Mouse (Mus musculus): ENCODE data around the gene Nxpe4. TPM values are rescaled to one million over a fixed set of nuclear protein-coding genes. Genes with fewer than 3 reads are reported as not detected.
A peak's percentile ranks its signal among the peaks of the same experiment; 100 is the strongest.

The Nxpe4 gene
- polyA plus RNA-seq, 1 experiment from 2014 or later = 8.6 TPM

DNA sequence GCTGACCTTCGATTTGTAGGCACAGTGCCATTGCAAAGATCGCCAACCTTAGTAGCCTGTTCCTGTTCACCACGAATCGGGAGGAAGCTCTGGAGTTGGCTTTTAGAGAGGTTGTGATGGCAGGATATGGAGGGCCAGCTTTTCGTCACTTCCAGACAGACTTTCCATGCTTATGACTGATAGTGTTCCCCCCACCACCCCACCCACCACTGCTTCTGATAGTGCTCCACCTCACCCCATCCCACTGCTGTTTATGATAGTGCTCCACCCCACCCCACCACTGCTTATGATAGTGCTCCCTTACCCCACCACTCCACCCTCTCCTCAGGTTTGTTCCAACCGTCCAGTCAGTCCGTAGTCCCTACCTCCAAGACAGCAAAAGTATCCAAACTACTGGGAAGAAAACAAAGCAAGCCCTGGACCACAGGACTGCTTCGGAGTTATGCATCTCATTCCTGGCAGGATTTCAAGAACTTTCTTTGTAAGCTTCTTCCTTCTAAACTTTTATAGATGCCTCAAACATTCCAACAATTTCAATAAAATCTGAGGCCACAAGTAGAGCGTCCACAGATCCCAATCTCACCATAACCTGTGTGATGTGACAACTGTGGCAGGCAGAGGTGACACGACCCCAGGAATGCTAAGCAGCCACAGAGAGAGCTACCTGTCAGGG is 179.0 kb downstream of the Nxpe4 start:
- H3K27me3 ChIP-seq (ENCODE audit: control insufficient read depth, insufficient read depth, low read length) = no peaks in the 10 kb centered on the region
- no peak overlapping the region for H3K4me2 ChIP-seq (ENCODE audit: low read depth, low read length)
- H3K9me3 ChIP-seq (replicated peaks; ENCODE audit: control insufficient read depth, low read length) = no peaks in the 10 kb centered on the region
- ATAC-seq (replicated peaks; ENCODE audit: insufficient number of reproducible peaks, low FRiP score, low TSS enrichment, low read depth) (no peak), DNase-seq (ENCODE audit: low spot score) (no peak)
- 86% methylated on average over 10 of the region's 10 CpGs for WGBS
- no peak overlapping the region for H3K9ac ChIP-seq (replicated peaks; ENCODE audit: low read length)
- no peaks in the 10 kb centered on the region for H3K36me3 ChIP-seq (replicated peaks; ENCODE audit: control insufficient read depth, insufficient read depth, low read depth, low read length)
- H3K4me3 ChIP-seq (ENCODE audit: low read depth, low read length) = no peak overlapping the region
- H3K4me1 ChIP-seq (ENCODE audit: control insufficient read depth, insufficient read depth, low read length) = no peaks in the 10 kb centered on the region
- H3K27ac ChIP-seq (replicated peaks; ENCODE audit: low read depth, low read length) = no peak overlapping the region

DNA sequence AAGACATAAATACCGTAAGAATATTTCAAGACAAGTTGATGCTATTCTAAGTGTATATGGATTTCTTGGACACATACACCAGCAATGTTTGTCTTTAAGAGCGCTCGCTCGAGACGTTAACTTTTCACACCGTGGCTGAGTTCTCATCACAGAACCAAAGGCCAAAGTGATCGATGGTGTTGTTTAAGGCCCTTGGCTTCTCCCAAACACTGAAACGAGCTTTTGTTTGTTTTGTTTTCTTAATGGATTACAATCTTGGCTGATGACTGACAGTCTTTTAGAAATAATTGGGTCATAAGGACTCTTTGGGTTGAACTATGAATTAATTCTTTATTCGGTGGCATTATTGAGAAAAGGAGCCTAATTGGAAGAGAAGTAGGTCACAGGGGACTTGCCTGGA is 183.6 kb downstream of the Nxpe4 start:
- ATAC-seq (replicated peaks; ENCODE audit: insufficient number of reproducible peaks, low FRiP score, low TSS enrichment, low read depth) (no peak), DNase-seq (ENCODE audit: low spot score) (no peak)
- Histone ChIP-seq H3K27ac (replicated peaks; ENCODE audit: low read depth, low read length) (no peak overlapping the region), H3K27me3 (ENCODE audit: control insufficient read depth, insufficient read depth, low read length) (no peaks in the 10 kb centered on the region), H3K4me3 (ENCODE audit: low read depth, low read length) (no peak overlapping the region), H3K9me3 (replicated peaks; ENCODE audit: control insufficient read depth, low read length) (no peaks in the 10 kb centered on the region), H3K9ac (replicated peaks; ENCODE audit: low read length) (no peak overlapping the region), H3K4me2 (ENCODE audit: low read depth, low read length) (no peak overlapping the region), H3K36me3 (replicated peaks; ENCODE audit: control insufficient read depth, insufficient read depth, low read depth, low read length) (no peaks in the 10 kb centered on the region), H3K4me1 (ENCODE audit: control insufficient read depth, insufficient read depth, low read length) (no peaks in the 10 kb centered on the region)
- WGBS = 81% methylated on average over 9 of the region's 9 CpGs

DNA sequence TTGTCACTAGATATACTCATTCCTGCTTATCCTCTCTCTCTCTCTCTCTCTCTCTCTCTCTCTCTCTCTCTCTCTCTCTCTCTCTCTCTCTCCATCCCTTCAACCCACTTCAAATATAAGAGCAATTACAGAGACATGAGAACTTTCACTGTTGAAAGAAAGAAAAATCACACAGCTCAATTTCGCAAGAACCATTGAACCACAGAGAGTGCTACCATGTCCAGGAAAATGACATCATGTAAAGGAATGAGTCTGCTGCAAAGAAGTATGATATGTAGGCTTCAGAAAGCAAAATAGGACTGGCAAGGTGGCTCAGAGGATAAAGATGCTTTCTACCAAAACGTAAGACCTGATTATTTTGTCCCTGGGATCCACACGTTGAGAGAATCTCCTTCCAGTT is 184.0 kb downstream of the Nxpe4 start:
- H3K36me3 ChIP-seq (replicated peaks; ENCODE audit: control insufficient read depth, insufficient read depth, low read depth, low read length) = no peaks in the 10 kb centered on the region
- DNase-seq (ENCODE audit: low spot score) = no peak
- no peaks in the 10 kb centered on the region for H3K9me3 ChIP-seq (replicated peaks; ENCODE audit: control insufficient read depth, low read length)
- no peak overlapping the region for H3K9ac ChIP-seq (replicated peaks; ENCODE audit: low read length)
- H3K4me2 ChIP-seq (ENCODE audit: low read depth, low read length) = no peak overlapping the region
- 85% methylated on average over 3 of the region's 3 CpGs for WGBS
- no peaks in the 10 kb centered on the region for H3K4me1 ChIP-seq (ENCODE audit: control insufficient read depth, insufficient read depth, low read length)
- no peak overlapping the region for H3K27ac ChIP-seq (replicated peaks; ENCODE audit: low read depth, low read length)
- no peaks in the 10 kb centered on the region for H3K27me3 ChIP-seq (ENCODE audit: control insufficient read depth, insufficient read depth, low read length)
- no peak overlapping the region for H3K4me3 ChIP-seq (ENCODE audit: low read depth, low read length)
- no peak for ATAC-seq (replicated peaks; ENCODE audit: insufficient number of reproducible peaks, low FRiP score, low TSS enrichment, low read depth)

DNA sequence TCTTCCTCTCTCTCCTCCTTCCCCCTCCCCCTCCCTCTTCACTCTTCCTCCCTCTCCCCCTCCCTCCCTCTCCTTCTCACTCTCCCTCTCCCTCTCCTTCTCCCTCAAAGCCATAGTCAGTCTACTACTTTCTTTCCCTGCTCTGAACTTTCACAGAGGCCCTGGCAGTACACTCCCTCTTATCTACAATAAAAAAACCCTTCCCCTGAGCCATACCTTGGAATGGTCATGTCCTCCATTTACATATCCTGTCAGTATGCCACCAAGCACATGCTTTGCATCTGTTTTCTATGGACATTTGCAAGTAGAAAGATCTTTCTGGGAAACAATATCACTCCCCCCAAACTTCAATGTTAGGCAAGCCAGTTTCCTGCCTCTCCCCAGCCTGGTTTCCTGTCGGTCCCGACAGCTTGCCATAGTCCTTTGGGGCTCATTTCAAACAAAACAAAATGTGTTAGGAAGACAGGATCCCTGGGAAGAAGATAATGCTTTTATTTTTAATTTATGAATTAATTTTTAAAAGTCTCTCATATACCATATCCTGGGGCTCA is 191.4 kb downstream of the Nxpe4 start, which contains the start of gene Nxpe2:
Gene Nxpe2, minus strand, starts transcription at position 307 of the 551 bp plus-strand sequence.
- no peak for DNase-seq (ENCODE audit: low spot score)
- no peak within 1 kb of the TSS for H3K4me3 ChIP-seq (ENCODE audit: low read depth, low read length)
- H3K9ac ChIP-seq (replicated peaks; ENCODE audit: low read length) = no peak within 1 kb of the TSS
- no peak within 1 kb of the TSS; the same call in 1 of the 2 replicates for H3K27ac ChIP-seq (replicated peaks; ENCODE audit: low read depth, low read length)
- ATAC-seq (replicated peaks; ENCODE audit: insufficient number of reproducible peaks, low FRiP score, low TSS enrichment, low read depth) = no peak
- WGBS = 43% methylated on average over 2 of the region's 2 CpGs
- no peak within 1 kb of the TSS for H3K4me2 ChIP-seq (ENCODE audit: low read depth, low read length)
- H3K4me1 ChIP-seq (ENCODE audit: control insufficient read depth, insufficient read depth, low read length) = no peaks in the 10 kb centered on the region; the same call in 1 of the 2 replicates
- no peaks in the 10 kb centered on the region for H3K27me3 ChIP-seq (ENCODE audit: control insufficient read depth, insufficient read depth, low read length)
- H3K9me3 ChIP-seq (replicated peaks; ENCODE audit: control insufficient read depth, low read length) = no peaks in the 10 kb centered on the region
- no peaks in the 10 kb centered on the region for H3K36me3 ChIP-seq (replicated peaks; ENCODE audit: control insufficient read depth, insufficient read depth, low read depth, low read length)

DNA sequence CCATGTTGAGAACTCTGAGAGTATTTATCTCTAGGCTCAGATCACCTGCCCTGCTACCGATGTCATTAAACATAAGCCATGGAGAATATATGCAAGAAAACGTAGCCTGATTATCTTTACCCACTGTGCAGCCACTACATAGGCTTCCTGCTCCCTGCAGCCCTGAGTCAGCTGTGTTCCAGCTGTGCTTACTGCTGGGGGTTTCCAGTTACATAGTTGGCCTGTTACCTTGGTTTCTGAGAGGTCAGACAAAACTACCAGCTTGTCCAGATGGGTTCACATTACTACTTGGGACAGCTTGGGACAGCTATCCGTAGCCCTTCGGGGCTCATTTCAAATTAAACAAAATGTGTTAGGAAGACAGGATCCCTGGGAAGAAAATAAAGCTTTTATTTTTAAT is 192.3 kb downstream of the Nxpe4 start:
- no peaks in the 10 kb centered on the region for H3K27me3 ChIP-seq (ENCODE audit: control insufficient read depth, insufficient read depth, low read length)
- no peak overlapping the region for H3K4me3 ChIP-seq (ENCODE audit: low read depth, low read length)
- ATAC-seq (replicated peaks; ENCODE audit: insufficient number of reproducible peaks, low FRiP score, low TSS enrichment, low read depth) = peak; percentile 62; the same call in 1 of the 2 replicates
- H3K27ac ChIP-seq (replicated peaks; ENCODE audit: low read depth, low read length) = no peak overlapping the region
- no peaks in the 10 kb centered on the region for H3K9me3 ChIP-seq (replicated peaks; ENCODE audit: control insufficient read depth, low read length)
- DNase-seq (ENCODE audit: low spot score) = peak; percentile 74
- no peaks in the 10 kb centered on the region; the same call in 1 of the 2 replicates for H3K4me1 ChIP-seq (ENCODE audit: control insufficient read depth, insufficient read depth, low read length)
- H3K4me2 ChIP-seq (ENCODE audit: low read depth, low read length) = no peak overlapping the region
- no peaks in the 10 kb centered on the region for H3K36me3 ChIP-seq (replicated peaks; ENCODE audit: control insufficient read depth, insufficient read depth, low read depth, low read length)
- no peak overlapping the region for H3K9ac ChIP-seq (replicated peaks; ENCODE audit: low read length)
- WGBS = 28% methylated on average over 4 of the region's 4 CpGs

DNA sequence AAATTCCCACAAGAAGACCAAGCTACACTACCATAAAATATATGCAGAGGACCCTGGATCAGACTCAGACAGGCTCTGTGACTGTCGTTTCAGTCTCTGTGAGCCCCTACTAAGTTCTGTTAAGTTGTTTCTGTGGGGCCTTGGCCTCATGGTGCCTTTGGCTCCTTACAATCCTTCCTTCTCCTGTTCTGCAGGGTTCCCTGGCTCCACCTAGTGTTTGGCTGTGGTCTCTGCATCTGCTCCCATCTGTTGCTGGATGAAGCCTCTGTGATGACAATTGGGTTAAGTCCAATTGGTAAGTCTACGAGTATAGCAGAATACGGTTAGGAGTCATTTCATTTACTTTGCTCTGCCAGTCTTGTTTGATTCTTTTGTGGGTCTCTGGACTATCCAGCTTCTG is 193.0 kb downstream of the Nxpe4 start:
- H3K9me3 ChIP-seq (replicated peaks; ENCODE audit: control insufficient read depth, low read length) = no peaks in the 10 kb centered on the region
- H3K36me3 ChIP-seq (replicated peaks; ENCODE audit: control insufficient read depth, insufficient read depth, low read depth, low read length) = no peaks in the 10 kb centered on the region
- no peaks in the 10 kb centered on the region for H3K27me3 ChIP-seq (ENCODE audit: control insufficient read depth, insufficient read depth, low read length)
- H3K4me3 ChIP-seq (ENCODE audit: low read depth, low read length) = no peak overlapping the region
- ATAC-seq (replicated peaks; ENCODE audit: insufficient number of reproducible peaks, low FRiP score, low TSS enrichment, low read depth) (no peak), DNase-seq (ENCODE audit: low spot score) (peak; percentile 80)
- H3K4me1 ChIP-seq (ENCODE audit: control insufficient read depth, insufficient read depth, low read length) = no peaks in the 10 kb centered on the region; the same call in 1 of the 2 replicates
- no peak overlapping the region for H3K4me2 ChIP-seq (ENCODE audit: low read depth, low read length)
- H3K9ac ChIP-seq (replicated peaks; ENCODE audit: low read length) = no peak overlapping the region
- WGBS = 46% methylated on average over 3 of the region's 3 CpGs
- no peak overlapping the region for H3K27ac ChIP-seq (replicated peaks; ENCODE audit: low read depth, low read length)

DNA sequence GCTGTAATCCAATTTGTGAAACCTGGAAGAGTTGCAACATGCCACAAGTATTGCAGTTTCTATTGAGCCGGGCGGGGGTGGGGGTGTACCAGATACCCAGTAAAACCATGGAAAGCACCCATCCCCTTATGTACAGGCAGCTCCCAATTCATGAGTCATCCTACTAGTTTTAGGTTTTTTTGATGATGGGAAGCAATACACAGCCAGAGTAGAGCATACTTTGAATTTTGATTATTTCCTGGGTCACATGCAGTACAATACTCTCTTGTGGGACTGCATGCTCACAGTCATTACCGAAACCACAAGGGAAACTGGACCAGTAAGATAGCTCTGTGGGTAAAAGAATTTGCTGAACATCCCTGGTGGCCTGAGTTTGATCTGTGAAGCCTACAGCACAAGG is 195.3 kb downstream of the Nxpe4 start:
- Histone ChIP-seq H3K27ac (replicated peaks; ENCODE audit: low read depth, low read length) (no peak overlapping the region), H3K9ac (replicated peaks; ENCODE audit: low read length) (no peak overlapping the region), H3K36me3 (replicated peaks; ENCODE audit: control insufficient read depth, insufficient read depth, low read depth, low read length) (no peaks in the 10 kb centered on the region), H3K4me2 (ENCODE audit: low read depth, low read length) (no peak overlapping the region), H3K4me3 (ENCODE audit: low read depth, low read length) (no peak overlapping the region), H3K27me3 (ENCODE audit: control insufficient read depth, insufficient read depth, low read length) (no peaks in the 10 kb centered on the region), H3K9me3 (replicated peaks; ENCODE audit: control insufficient read depth, low read length) (no peaks in the 10 kb centered on the region), H3K4me1 (ENCODE audit: control insufficient read depth, insufficient read depth, low read length) (no peaks in the 10 kb centered on the region; the same call in 1 of the 2 replicates)
- no peak for ATAC-seq (replicated peaks; ENCODE audit: insufficient number of reproducible peaks, low FRiP score, low TSS enrichment, low read depth)
- DNase-seq (ENCODE audit: low spot score) = no peak
- WGBS = 90% methylated on average over 3 of the region's 3 CpGs

DNA sequence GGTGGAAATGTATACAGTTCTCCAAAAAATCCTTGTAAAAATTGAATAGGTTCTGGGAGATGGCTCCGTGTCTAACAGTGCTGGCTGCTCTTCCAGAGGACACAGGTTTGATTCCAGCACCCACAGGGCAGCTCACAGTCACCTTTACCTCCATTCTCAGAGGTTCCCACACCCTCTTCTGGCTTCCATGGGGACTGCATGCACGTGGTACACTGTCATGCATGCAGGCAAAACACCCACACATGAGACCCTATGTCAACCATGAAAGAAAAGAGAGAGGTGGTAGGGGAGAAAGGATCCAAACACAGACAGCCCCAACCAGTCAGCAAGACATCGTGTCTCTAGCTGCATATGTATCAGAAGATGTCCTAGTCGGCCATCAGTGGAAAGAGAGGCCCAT is 199.0 kb downstream of the Nxpe4 start:
- WGBS = 65% methylated on average over 4 of the region's 4 CpGs
- Histone ChIP-seq H3K27ac (replicated peaks; ENCODE audit: low read depth, low read length) (no peak overlapping the region), H3K4me2 (ENCODE audit: low read depth, low read length) (no peak overlapping the region)

More for the DNA sequence above, 199.0 kb downstream of the Nxpe4 start:
- no peak overlapping the region for H3K9ac ChIP-seq (replicated peaks; ENCODE audit: low read length)
- DNase-seq (ENCODE audit: low spot score) (no peak), ATAC-seq (replicated peaks; ENCODE audit: insufficient number of reproducible peaks, low FRiP score, low TSS enrichment, low read depth) (no peak)
- H3K4me1 ChIP-seq (ENCODE audit: control insufficient read depth, insufficient read depth, low read length) = no peaks in the 10 kb centered on the region
- no peak overlapping the region for H3K4me3 ChIP-seq (ENCODE audit: low read depth, low read length)
- no peaks in the 10 kb centered on the region for H3K9me3 ChIP-seq (replicated peaks; ENCODE audit: control insufficient read depth, low read length)
- no peaks in the 10 kb centered on the region for H3K36me3 ChIP-seq (replicated peaks; ENCODE audit: control insufficient read depth, insufficient read depth, low read depth, low read length)
- H3K27me3 ChIP-seq (ENCODE audit: control insufficient read depth, insufficient read depth, low read length) = no peaks in the 10 kb centered on the region

Data from embryonic facial prominence, embryonic 11.5 days (tissue).